Mouse (Mus musculus): ENCODE measurements at regions not wholly inside any gene's neighbourhood (a gene's known extent, or its start where the extent isn't known, plus 50 kb on each side); places are given as distances from the start of the nearest gene placed in this dataset.

DNA sequence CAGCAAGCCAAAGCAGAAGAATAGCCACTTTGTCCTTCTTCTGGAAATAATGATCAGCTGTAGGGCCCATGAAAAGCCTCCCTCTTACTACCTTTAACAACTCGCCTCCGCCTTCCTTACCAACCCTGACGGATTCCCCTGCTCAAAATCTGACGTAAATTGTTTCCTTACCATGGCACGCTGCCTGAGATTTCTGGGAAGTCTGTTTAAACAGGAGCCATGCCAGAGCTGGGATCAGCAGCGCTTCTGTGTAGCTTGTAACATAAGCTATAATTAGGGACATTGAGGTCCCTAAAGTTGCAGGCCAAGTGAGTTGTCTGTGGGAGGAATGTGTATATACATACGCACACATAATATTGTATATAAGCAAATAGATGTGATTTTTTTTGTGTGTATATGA is 484.6 kb downstream of the Gsdmc2 start:
- DNase-seq: no peak

DNA sequence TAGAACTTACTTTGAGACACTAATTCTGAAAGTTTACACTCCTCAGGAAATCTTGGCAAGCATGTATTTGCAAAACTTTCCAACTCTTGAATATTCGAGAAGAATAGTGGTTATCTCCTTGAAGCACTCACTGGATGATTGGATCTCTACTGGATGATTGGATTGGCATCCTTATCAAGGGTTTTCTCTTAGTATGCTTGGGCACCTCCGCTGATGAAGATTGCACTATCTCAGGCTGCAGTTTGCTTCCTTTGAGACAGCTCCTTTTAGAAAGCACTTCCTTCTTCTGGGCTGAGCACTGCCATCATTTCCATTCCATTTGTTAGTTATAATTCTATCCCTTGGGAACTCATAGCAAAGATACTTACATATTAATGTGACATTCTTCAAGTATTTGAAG is 503.2 kb downstream of the Gsdmc2 start:
- DNase-seq: no peak

DNA sequence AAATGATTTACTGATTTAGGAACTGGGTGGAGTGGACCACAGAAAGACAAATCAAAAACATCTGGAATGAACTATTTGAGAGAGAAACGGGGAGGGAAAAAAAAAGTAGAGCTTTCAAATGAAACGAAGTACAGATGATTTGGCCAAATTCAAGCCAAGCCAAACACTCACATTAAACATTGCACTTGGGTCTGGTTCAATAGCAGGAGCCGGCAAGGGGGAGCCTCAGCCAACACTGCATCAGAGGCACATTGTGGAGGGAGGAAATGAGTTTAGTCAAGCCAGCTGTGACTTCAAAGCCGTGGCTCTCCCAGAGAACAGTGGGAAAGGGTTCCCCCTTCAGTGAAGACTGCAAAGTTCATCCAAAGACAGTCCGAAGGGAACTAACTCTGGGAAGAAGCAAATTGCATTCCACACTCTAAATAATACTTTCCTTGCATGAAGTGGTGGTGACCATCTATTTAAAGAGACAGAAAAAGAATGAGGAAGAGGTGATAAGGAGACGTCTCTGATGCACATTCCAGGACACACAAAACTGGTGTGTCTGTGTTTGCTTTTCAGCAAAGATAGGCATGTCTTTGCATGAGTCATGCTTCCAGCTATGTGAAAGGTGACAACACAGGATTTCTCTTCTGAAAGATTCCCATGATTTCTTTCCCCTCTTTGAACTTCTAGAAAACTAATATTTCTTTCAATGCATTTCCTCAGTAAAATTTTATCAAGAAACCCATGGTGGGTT is 504.5 kb downstream of the Gsdmc2 start:
- DNase-seq: no peak

DNA sequence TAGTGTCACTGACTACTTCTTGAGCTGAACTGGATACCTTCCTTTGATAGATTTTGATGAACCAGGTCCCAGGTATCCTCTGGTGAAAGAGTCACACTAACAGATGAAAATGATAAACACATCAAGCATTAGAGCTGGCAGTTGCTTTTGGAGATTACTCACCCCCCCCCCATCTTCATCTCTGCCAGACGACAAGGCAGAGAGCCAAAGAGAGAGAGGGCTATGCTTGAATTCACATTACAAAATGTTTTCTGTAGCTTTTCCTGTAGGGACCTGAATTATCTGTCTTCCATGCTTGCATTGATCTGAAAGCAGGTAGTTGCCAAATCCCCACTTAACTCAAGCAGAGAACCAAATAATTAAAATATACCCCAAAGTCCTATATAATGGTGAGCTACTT is 525.3 kb downstream of the Gsdmc2 start:
- no peak for DNase-seq

DNA sequence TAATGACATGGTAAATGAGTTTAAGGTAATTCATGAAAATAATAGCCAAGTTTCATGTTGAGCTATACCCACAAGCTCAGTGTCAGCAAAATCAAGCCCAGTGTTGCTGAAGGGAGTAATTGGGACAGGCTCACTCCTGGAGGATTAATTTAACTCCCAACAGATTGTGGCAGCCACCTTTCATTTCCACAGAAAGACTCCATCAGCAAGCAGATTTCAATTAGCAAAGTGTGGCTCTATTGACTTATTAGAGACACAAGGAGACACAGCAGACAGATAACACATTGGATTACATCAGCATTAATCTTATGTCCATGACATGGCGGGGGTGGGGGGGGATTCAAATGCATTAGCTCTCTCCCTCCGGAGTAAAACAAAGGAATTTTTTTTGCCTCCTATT is 534.6 kb downstream of the Gsdmc2 start:
- no peak for DNase-seq

DNA sequence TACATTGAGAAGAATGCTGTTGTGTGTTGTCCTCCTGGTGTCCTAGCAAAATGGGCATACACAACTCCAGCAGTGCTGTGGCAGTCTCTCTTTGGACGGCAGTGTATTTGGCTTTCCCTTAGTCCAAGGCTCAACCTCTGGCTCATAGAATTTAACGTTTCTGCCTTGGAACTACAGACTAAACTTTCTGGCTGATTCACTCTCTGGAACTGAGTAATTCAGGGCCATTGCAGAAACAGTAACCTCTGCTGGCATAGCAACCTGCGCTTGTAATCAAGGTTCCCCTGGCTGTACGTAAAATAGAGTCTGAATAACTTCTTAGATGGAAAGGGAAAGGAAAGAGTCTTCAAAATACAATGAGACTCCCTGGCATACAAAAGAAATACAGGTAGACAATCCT is 545.7 kb downstream of the Gsdmc2 start:
- DNase-seq: no peak

DNA sequence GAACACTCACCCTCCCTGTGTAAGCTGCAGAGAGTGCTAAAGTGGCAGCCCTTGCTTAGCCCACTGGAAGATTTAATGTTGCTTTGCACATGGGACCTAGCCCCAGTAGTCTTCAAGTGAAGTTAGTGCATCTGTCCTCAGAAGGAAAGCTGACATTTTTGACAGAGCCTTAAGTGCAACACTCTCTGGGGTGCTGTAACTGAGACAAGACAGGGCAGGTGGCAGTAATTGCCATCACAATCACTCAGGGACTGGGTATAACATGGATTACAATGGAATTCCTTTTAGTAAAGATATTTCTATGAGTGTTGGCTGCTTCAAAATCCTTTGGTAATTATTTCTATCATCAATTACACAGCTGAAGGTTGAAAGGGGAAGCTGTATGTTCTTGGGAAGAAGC is 556.4 kb downstream of the Gsdmc2 start:
- no peak for DNase-seq

DNA sequence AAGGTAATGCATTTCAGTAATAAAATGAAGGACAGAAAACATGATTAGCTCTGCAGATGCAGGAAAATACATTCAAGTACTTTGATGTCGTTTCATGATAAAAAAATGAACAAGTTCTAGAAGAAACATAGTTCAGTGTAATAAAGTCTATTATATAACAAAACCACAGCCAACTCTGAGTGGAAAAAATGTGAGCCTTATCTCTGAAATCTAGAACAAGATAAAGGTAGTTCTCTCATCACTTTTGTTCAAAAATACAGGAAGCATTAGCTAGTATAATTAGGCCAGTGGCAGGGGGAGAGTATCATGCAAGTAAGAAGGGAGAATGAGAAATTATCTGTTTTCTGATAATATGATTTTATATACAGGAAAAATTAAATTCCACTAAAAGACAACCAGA is 559.0 kb downstream of the Gsdmc2 start:
- DNase-seq: no peak

DNA sequence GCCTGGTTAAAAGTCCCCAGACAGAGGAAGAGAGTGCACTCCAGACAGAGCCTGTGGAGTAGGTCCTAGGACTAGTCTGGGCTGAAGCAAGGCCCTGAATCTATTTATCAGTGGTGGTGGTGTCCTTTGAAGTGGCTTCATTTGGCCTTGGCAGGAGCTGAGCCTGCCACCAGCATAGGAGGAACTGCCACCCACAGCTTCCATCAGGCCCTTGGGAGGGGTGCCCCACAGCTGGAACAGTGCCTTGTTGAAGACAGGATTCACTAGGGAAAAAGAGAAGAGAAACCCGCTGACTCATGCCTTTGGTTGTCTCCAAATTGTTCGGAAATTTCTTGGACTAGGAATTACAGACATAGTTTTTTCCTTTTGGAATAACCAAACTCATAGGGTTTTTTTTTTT is 574.6 kb downstream of the Gsdmc2 start:
- DNase-seq: no peak

DNA sequence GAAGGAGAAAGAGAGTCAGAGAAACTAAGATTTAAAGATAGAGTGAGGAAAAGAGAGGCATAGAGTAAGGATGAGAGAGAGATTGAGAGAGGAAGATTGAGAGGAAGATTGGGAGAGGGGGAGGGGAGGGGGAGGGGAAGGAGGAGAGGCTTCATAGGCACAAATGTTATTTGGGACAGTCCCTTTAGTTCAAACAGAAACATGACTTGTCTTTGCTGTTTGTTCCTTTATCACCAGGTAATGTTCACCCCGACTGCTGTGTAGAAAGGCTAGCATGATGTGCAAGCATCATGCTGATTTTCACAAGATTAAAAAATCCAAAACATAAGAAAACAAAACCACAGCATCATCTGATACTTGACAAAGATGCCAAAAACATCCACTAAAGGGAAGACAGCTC is 579.1 kb downstream of the Gsdmc2 start:
- DNase-seq: no peak

DNA sequence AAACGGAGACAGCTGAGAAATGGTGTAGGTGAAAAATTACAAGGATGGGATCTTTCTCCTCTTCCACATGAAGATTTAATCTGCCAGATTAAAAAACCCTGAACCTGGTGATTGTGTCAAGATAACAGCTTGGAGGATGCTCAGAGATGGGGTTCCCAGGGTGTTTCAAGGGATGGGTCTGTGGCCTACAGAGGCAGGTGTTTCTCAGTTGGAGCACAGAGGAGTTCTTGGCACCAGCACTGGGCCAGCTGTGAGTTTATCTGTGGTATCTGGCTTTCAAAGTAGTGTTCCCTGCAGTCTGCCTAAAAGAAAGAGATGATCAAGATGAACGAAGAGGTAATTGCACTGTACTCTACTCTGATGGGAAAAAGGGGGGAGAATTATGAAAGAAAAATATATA is 589.2 kb downstream of the Gsdmc2 start:
- no peak for DNase-seq

DNA sequence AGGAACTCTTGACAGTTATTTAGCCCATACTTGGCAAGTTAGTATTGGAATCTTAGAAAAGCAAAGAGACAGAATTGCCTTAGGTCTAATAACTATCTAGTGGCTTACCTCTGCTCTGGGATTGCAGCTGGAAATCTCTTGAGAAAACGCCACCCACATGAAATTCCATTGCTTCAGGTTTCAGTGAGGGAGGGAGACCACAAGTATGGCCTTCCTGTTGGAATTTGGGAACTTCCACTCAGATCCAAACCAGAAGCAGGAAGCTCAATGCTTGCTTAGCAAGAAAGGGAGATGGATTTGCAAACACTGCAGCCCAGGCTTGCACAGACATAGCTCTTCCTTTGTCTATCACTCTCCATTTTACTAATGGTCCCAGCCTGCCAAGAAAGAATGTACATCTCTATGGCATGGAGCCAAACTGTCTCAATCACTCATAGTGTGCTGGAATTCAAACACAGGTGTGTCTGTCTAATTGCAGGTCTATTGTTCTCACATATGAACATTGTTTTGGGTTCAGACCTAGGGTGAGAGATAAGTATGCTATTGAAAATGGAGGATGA is 592.1 kb downstream of the Gsdmc2 start:
- DNase-seq: no peak

DNA sequence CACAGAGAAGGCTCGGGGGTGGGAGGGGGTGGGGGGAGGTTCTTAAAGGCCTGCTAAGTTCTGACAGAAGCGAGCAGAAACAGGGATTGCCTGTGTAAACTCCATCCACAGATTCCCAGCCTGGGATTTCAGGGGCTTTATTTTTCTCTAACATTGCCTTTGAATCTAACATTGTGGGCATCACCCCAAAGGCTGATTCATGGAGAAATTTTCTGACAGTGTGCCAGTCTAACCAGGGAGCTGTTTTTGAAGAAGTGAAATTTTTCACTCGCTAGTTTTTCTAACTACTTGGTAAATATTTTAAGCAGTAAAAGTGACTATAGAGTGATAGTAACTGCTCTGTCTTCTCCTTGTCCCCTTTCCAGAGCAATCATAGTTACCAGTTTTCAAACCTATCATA is 606.4 kb downstream of the Gsdmc2 start:
- no peak for DNase-seq

DNA sequence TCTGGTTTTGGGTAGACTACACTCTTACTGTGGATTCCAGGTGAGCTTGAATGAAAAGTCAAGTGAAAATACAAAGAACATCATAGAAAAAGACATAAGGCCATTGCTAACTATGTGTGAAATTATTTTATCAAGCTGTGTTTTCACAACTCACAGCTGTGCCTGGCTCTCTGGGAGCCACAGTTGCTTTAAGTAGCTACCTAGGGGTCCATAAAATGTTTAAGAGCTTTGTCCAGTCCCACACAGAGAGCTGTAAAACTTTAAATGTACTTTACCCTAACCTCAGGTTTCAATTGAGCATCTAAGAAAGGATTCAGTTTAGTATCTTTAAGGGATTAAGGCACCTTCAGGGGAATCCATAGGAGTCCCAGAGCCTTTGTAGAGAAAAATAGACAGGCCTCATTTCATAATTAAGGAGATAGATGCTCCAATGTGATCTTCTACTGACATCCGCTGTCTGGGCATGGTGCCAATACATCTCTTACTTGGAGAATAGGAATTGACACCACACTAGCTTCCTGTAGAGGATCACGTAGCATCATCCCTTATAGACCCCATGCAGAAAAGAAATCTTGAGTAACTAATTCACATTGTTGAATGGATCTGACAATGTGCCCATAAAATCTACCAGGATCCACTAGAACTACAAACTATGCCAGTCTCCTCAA is 626.5 kb downstream of the Gsdmc2 start:
- DNase-seq: no peak

DNA sequence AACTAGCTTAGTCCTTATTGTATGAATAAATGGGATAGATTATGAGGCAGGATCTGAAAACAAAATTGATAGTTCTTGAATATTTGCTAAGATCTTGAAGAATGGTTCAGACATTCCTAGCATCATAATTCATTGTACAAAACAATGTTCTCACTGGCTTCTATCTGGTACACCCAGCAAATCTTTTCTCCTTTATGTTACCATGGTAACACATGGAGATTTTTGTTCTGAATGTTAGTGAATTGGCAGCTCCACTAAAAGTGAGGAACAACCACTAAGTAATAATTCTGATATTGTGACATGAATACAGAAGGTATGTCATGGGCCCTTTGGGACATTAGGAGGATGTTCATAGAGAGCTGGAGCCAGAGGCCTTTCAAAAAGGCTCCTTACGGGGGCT is 639.8 kb downstream of the Gsdmc2 start:
- no peak for DNase-seq

DNA sequence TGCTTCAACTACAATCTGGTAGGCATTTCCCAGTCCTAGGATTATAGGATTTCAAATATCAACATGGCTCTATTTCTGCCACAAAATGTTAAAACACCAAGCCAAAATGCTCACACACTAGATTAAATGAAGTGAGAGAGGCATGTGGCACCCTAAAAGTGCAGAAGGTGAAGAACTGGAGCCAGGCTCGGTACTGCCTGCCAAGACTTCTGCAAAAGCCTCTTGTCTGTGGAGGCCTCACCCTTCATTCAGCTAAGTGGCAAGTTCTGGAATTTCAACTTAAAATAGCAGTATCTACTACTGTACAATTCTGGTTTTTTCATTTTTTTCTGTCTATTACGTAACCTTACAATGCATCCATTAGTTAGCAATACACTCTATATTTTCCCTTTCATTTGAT is 649.9 kb downstream of the Gsdmc2 start:
- no peak for DNase-seq

DNA sequence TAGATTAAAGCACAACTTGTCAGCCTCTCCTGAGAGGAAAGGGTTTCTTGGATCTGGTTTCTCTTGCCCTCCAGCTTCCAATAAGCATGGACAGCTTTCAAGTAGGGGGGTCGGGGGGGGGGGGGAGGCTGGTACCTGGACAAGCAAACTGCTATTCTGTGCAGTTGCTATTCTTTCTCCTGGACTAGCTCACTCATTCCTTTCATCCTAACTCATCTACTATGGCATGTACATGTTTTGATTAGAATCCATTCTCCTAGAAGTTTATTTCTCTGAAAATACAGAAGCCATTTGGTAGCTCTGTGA is 650.5 kb downstream of the Gsdmc2 start:
- no peak for DNase-seq

DNA sequence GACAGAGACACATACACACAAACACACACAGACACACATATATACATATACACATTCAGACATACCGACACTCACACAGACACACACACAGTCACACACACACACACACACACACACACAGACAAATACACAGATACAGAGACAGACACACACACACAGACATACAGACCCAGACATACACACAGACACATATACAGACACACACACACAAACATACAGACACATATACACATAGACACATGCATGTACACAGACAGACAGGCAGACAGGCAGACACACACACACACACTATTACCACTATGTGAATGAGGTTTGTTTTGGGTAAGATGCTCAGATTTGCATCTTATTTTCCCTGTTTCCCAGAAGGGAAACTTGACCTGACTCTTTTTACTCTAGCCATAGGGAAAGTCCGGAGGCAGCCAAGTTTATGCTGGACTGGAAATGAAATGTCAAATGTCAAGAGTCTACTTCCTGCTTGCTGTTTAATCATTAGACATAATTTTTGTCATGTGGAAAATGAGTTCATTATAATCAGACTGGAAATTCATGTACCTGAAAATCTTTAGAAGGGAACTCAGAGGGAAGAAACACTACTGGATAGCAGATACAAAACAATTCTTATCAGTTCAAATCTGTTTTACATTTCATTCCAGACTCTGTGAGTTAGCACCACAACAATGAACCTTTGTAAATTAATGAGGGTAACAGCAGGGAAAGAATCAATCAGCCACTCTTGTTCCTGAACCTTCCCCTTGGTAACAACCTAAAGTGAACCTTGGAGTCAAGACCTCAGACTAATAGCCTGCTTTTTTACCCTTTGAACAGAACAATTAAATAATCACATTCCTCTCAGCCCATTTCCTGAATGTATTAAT is 651.1 kb downstream of the Gsdmc2 start:
- no peak for DNase-seq

DNA sequence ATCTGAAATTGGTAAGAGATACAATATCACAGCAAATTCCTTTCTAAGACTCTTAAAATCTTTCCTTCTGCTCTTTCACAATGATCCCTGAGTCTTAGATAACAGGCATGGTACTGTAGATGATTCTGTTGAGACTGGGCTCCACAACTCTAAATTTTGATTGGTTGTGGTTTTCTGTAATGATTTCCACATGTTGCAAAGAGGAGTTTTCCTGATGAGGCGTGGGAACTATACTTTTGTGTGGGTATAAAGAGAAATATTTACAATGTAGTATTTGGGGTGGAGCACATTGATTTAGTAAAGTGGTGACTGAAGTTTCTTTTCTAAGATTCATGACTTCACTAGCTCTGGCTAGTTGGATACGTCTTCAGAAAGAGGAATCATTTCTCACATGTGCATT is 653.2 kb downstream of the Gsdmc2 start:
- DNase-seq: no peak

DNA sequence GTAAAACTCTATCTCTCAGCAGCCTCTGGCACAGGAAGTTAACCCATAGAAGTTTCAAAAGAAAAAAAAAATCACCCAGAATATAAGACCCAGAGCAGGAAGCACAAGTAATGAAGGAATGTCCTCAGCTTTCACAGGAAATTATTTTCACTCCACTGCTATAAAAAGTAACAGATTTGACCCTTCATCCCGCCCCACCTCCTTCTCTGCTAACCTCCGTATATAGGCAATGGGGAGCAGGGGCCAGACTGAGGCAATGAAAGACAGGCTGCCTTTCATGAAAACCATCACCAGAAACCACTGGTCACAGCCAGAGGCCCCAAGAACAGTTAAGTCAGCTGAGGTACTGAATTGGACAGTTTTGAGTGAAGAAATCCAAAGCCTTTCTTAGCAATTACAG is 654.9 kb downstream of the Gsdmc2 start:
- no peak for DNase-seq

DNA sequence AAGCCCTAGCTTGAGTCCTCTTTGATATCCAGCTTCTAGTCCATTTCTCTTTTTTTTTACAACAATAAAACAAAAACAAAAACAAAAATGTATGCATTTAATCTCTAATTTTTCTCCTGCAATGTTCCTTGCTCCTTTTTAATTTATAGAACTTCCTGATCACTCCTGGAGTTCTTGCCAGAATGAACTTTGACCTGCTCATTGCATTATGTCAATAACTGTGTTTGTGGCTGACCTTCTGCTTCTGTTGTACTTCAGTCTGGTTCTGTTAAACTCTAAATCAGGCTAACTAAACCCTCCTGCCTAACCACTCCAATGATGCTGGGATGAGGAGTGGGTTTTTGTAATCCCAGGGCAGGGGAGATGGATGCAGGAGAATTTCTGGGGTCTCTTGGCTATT is 674.0 kb downstream of the Gsdmc2 start:
- no peak for DNase-seq

DNA sequence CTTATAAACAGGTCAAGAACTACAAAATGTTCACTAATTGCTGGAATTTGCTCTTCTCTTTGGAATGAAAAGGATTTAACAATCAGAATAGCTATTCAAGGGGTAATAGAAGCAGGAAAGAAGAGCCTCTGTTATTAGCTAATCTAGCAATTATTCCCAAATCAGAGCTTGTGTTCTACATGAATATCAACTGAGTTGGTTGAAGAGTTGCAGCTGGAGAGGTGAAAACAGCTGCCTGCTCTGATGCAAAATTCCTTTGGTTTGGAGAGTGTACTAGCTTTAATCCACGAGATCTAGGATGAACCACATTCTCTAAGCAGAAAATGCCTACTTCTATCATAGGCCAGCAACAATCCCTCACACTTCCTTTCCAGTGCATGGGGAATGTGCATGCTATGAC is 674.8 kb downstream of the Gsdmc2 start:
- no peak for DNase-seq

DNA sequence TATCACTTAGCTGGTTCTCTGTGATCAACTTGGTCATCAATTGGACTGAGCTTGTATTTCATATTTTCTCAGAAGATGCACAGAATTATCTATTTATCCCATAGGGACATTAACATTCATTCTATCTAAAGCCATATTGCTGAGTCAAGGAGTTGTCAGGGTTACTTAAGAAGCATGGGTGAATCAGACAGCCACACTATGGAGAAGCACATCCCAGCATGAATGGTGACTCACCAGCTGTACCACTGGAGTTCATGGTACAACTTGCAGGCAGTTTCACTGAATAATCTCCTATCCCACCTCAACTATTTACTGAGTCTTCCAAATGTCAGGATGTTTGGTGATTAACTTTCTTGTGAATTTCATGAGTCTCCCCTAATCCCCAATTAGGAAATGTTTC is 678.6 kb downstream of the Gsdmc2 start:
- DNase-seq: no peak

All from cerebellum, adult 18-20 months (tissue).